In genomic region chr7:132278658-132279057, GRCm38 (mm10) we compare ENCODE assay signal across 12 mouse cellular contexts. TPM values are rescaled to one million over a fixed set of nuclear protein-coding genes. Genes with fewer than 3 reads are reported as not detected.
DNase-seq lines count a peak whose midpoint lies in the region; ATAC-seq and TF ChIP-seq lines count a peak whose summit lies in the region.
"Had no signal": no experiment of that assay in that cellular context is flagged by ENCODE, and none has a peak within 500 bp of the region (broad histone marks: within the 10 kb centered on the region; RNA-seq: fewer than 3 reads in every experiment).

No protein-coding gene starts in this region.

- TF ChIP-seq EP300 in heart, postnatal 0 days (IDR thresholded peaks at IDR 0.05; ENCODE audit: low read depth), result no peak

- no peak overlapping the region for H3K4me3 ChIP-seq in heart, postnatal 0 days (ENCODE audit: low read depth, low read length)
- H3K4me3 ChIP-seq in forebrain, embryonic 13.5 days, result no peak overlapping the region
- H3K4me3 ChIP-seq: hindbrain, embryonic 10.5 days; limb, embryonic 10.5 days; midbrain, embryonic 10.5 days; neural tube, embryonic 12.5 days had no signal

- TF ChIP-seq CTCF in heart, postnatal 0 days (IDR thresholded peaks at IDR 0.05; ENCODE audit: low read depth), result no peak

- no peaks in the 10 kb centered on the region for H3K9me3 ChIP-seq in heart, postnatal 0 days (replicated peaks; ENCODE audit: control insufficient read depth, low read length)
- 0 out of 2 replicates have a peak, but pooled peaks cover 2% of the 10 kb centered on the region for H3K9me3 ChIP-seq in forebrain, embryonic 13.5 days (replicated peaks)
- H3K9me3 ChIP-seq: hindbrain, embryonic 10.5 days; limb, embryonic 10.5 days; midbrain, embryonic 10.5 days; neural tube, embryonic 12.5 days had no signal

- 24% methylated on average over 3 of the region's 3 CpGs for WGBS in heart, postnatal 0 days
- WGBS in forebrain, embryonic 13.5 days, result 94% methylated on average over 3 of the region's 3 CpGs

- no peak overlapping the region for H3K4me2 ChIP-seq in heart, postnatal 0 days (ENCODE audit: low read depth, low read length)
- no peak overlapping the region for H3K4me2 ChIP-seq in forebrain, embryonic 13.5 days
- H3K4me2 ChIP-seq: neural tube, embryonic 12.5 days had no signal

- H3K27ac ChIP-seq in heart, postnatal 0 days (ENCODE audit: low read depth), result no peak overlapping the region
- no peak overlapping the region for H3K27ac ChIP-seq in forebrain, embryonic 13.5 days
- H3K27ac ChIP-seq: hindbrain, embryonic 10.5 days; limb, embryonic 10.5 days; midbrain, embryonic 10.5 days; neural tube, embryonic 12.5 days had no signal

- intact Hi-C loops in heart, postnatal 10 days (cut with DNase I), result no loop called here

- H3K9ac ChIP-seq in heart, postnatal 0 days (replicated peaks; ENCODE audit: low read depth, low read length), result no peak overlapping the region
- H3K9ac ChIP-seq in forebrain, embryonic 13.5 days, result no peak overlapping the region
- H3K9ac ChIP-seq: neural tube, embryonic 12.5 days had no signal

- ATAC-seq in heart, postnatal 0 days (ENCODE audit: insufficient read depth, low read depth), result peak; percentile 53; the same call in 1 of the 2 replicates
- ATAC-seq in forebrain, embryonic 13.5 days, result no peak

- H3K4me1 ChIP-seq in heart, postnatal 0 days (ENCODE audit: control insufficient read depth, insufficient read depth), result peaks cover 3% of the 10 kb centered on the region; the same call in 1 of the 2 replicates
- peaks cover 46% of the 10 kb centered on the region for H3K4me1 ChIP-seq in forebrain, embryonic 13.5 days

- no peak for DNase-seq in heart, postnatal 0 days (ENCODE audit: low spot score)
- DNase-seq in heart, postnatal 10 days, result no peak
- peak; percentile 49 for DNase-seq in adrenal gland, postnatal 36 days
- peak; percentile 66 for DNase-seq in kidney, postnatal 10 days
- peak; percentile 49 for DNase-seq in lung, postnatal 25 days (ENCODE audit: low spot score)
- no peak for DNase-seq in urinary bladder, postnatal 25 days (ENCODE audit: low spot score)
- DNase-seq: retina, postnatal 1 day had no signal

- 0 out of 2 replicates have a peak, but pooled peaks cover 3% of the 10 kb centered on the region for H3K36me3 ChIP-seq in heart, postnatal 0 days (replicated peaks; ENCODE audit: control insufficient read depth, insufficient read depth, low read length)
- H3K36me3 ChIP-seq in forebrain, embryonic 13.5 days (ENCODE audit: poor library complexity, severe bottlenecking), result no peaks in the 10 kb centered on the region
- H3K36me3 ChIP-seq: limb, embryonic 10.5 days; neural tube, embryonic 12.5 days had no signal

- no peaks in the 10 kb centered on the region for H3K27me3 ChIP-seq in heart, postnatal 0 days (ENCODE audit: control insufficient read depth, insufficient read depth, low read length)
- no peaks in the 10 kb centered on the region for H3K27me3 ChIP-seq in forebrain, embryonic 13.5 days
- H3K27me3 ChIP-seq: neural tube, embryonic 12.5 days had no signal

RNA-seq across cellular contexts. Expression of gene Chst15, which starts 38.4 kb away (rescaled TPM):
- total RNA-seq in heart, postnatal 0 days (2014; rRNA removed; ENCODE audit: low replicate concordance), result 5.8 and 10.5 TPM in 2 replicates
- polyA plus RNA-seq in heart, postnatal 0 days (2015; fragmentation: Nextera tagmentation; extraction: Ambion mirVana), result 3.8 and 4.3 TPM in 2 replicates
- total RNA-seq in heart, postnatal 10 days (2021), result 10 to 100 TPM; 15.3 to 16.7 TPM
- 10 to 100 TPM; 38.9 to 58.6 TPM for total RNA-seq in adrenal gland, postnatal 36 days (2021)
- 13.6 and 14.7 TPM in 2 replicates for polyA plus RNA-seq in forebrain, embryonic 13.5 days (2015; fragmentation: Nextera tagmentation; extraction: Ambion mirVana)

Comparison
In these comparisons a context has a peak if more than half of its experiments do, and no peak if none do; other contexts are left out.
1. DNase-seq: peak in adrenal gland, postnatal 36 days (2 of 2), kidney, postnatal 10 days (single experiment) and lung, postnatal 25 days (single experiment); none in heart, postnatal 0 days (single experiment), heart, postnatal 10 days (0 of 2) and urinary bladder, postnatal 25 days (single experiment).